Mouse (Mus musculus) lung, embryonic 16.5 days (tissue): ENCODE measurements around the gene A430089I19Rik. TPM values are rescaled to one million over a fixed set of nuclear protein-coding genes. Genes with fewer than 3 reads are reported as not detected.
"Not testable (repeated sequence)": the region's sequence is repeated elsewhere in the genome, so short reads cannot be mapped to it uniquely, and the experiment has no call there.

ENCODE experiments used
- ATAC-seq: fragments of 200-750 bp; cut with Nextera tagmentation; 2 replicates; pipeline ENCODE4 v1.8.0; 2017; ENCODE audit warnings: low read depth, mild to moderate bottlenecking, moderate library complexity
- H3K27ac ChIP-seq: fragments of 300-500 bp; sonication (generic); 2 replicates; pipeline ENCODE4 v1.5.1; 2014; ENCODE audit warnings: mild to moderate bottlenecking, control low read depth, low read length
- H3K27me3 ChIP-seq: fragments of 300-500 bp; sonication (generic); 2 replicates; pipeline ENCODE4 v1.6.1; 2014; ENCODE audit warnings: low read depth, low read length, mixed read lengths; ENCODE audit not compliant: control insufficient read depth, insufficient read depth
- H3K36me3 ChIP-seq: fragments of 300-500 bp; sonication (generic); 2 replicates; pipeline ENCODE4 v1.6.1; 2014; ENCODE audit warnings: low read length; ENCODE audit not compliant: control insufficient read depth, insufficient read depth
- H3K4me1 ChIP-seq: fragments of 300-500 bp; sonication (generic); replicated peaks from 2 replicates; pipeline ENCODE4 v1.6.1; 2014; ENCODE audit warnings: low read length, mixed read lengths; ENCODE audit not compliant: control insufficient read depth, insufficient read depth
- H3K4me2 ChIP-seq: fragments of 300-500 bp; sonication (generic); 2 replicates; pipeline ENCODE4 v1.6.1; 2014; ENCODE audit warnings: low read depth, low read length, control low read depth
- H3K4me3 ChIP-seq: fragments of 300-500 bp; sonication (generic); 2 replicates; pipeline ENCODE4 v1.5.1; 2014; ENCODE audit warnings: mild to moderate bottlenecking, low read length, control low read depth
- H3K9ac ChIP-seq: fragments of 300-500 bp; sonication (generic); 2 replicates; pipeline ENCODE4 v1.6.1; 2014; ENCODE audit warnings: low read length, control low read depth
- H3K9me3 ChIP-seq: fragments of 300-500 bp; sonication (generic); 2 replicates; pipeline ENCODE4 v1.6.1; 2016; ENCODE audit warnings: low read length; ENCODE audit not compliant: control insufficient read depth
- WGBS: fragments of 180-500 bp; shearing (Covaris S2); extraction: QIAGEN DNeasy Blood & Tissue Kit; methylation state at CpG from one replicate; pipeline ENCODE4 v1.1.7; 2014; 5-methylcytosine and 5-hydroxymethylcytosine counted together
- polyA plus RNA-seq: library from polyadenylated mRNA; unstranded; fragments of >200 nt; fragmentation: Nextera tagmentation; extraction: Ambion mirVana; gene quantifications from 2 replicates; pipeline ENCODE4 v1.2.1, GENCODE M21; 2015

Gene A430089I19Rik
- not detected in 2 replicates for polyA plus RNA-seq

DNA sequence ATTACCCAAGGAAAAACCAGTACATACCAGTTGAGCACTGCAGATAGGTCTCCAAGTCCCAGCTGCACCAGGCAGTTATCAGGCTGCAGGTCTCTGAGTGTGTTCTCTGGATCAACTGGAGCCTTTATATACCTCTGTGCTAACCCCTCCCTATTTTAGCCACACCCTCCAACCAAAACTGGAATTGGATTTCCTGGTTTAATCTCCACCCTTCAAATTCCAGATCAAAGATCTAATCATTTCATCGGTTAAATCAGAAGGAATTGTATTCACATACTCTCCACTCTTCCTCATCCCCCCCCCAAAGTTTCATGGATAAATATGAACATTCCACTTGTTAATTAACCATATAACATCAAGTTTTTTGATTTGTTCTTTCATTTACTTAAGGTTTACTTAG, at the start of gene A430089I19Rik:
TSS of gene A430089I19Rik (minus strand) at position 101 of the 400 bp plus-strand sequence.
- ATAC-seq = not testable (repeated sequence)
- 86% methylated on average over 1 of the region's 1 CpGs for WGBS

GRCm38 (mm10) chr5:94339449-94339848, 32.9 kb upstream of the A430089I19Rik start, which contains the start of gene AA792892:
TSS of gene AA792892 (plus strand) at chr5:94339749.
- not testable (repeated sequence) for H3K27ac ChIP-seq, H3K4me2 ChIP-seq, H3K4me3 ChIP-seq, H3K4me1 ChIP-seq, ATAC-seq, H3K9ac ChIP-seq, H3K36me3 ChIP-seq, H3K9me3 ChIP-seq, H3K27me3 ChIP-seq
- WGBS = no CpG with 5 or more reads among the region's 2 CpGs

More for the DNA sequence above, at the start of gene A430089I19Rik:
- H3K9ac ChIP-seq, H3K27me3 ChIP-seq, H3K4me1 ChIP-seq, H3K27ac ChIP-seq, H3K36me3 ChIP-seq, H3K4me2 ChIP-seq, H3K9me3 ChIP-seq, H3K4me3 ChIP-seq: not testable (repeated sequence)

- H3K9ac ChIP-seq, H3K36me3 ChIP-seq, H3K27ac ChIP-seq, H3K27me3 ChIP-seq, H3K4me3 ChIP-seq, ATAC-seq, H3K9me3 ChIP-seq, H3K4me1 ChIP-seq, H3K4me2 ChIP-seq: not testable (repeated sequence)
- whole genome bisulfite sequencing = no CpG with 5 or more reads among the region's 2 CpGs
Observed at GRCm38 (mm10) chr5:94314135-94314534, 7.5 kb upstream of the A430089I19Rik start, which contains the start of gene Gm6502. TSS of gene Gm6502 (plus strand) at chr5:94314435.

Other genes with a start within 250 kb of the A430089I19Rik start
- not detected in 2 replicates for gene BC061212, start 236.3 kb downstream of the A430089I19Rik start, polyA plus RNA-seq
- gene Gm6351, start 230.4 kb downstream of the A430089I19Rik start, polyA plus RNA-seq = not detected in 2 replicates
- not detected in 2 replicates for gene Gm3106, start 88.8 kb downstream of the A430089I19Rik start, polyA plus RNA-seq
- gene Gm6502, start 7.6 kb upstream of the A430089I19Rik start, polyA plus RNA-seq = not detected in 2 replicates
- gene AA792892, start 33.0 kb upstream of the A430089I19Rik start, polyA plus RNA-seq = not detected in 2 replicates
- gene Gm7682, start 139.0 kb upstream of the A430089I19Rik start, polyA plus RNA-seq = not detected in 2 replicates
- gene Gm3139, start 219.5 kb upstream of the A430089I19Rik start, polyA plus RNA-seq = not detected in 2 replicates